Mouse (Mus musculus): Measurements from ENCODE around the gene Ppp1cb. TPM values are rescaled to one million over a fixed set of nuclear protein-coding genes. Genes with fewer than 3 reads are reported as not detected.
"Not testable (repeated sequence)": the region's sequence is repeated elsewhere in the genome, so short reads cannot be mapped to it uniquely, and the experiment has no call there.

Gene Ppp1cb
- polyA plus RNA-seq, 1 experiment: 21.2 TPM

- Histone ChIP-seq H3K27me3 (ENCODE audit: control insufficient read depth, insufficient read depth, low read length) (no peaks in the 10 kb centered on the region), H3K4me3 (ENCODE audit: control insufficient read depth, low read depth, low read length) (no peak overlapping the region), H3K4me1 (ENCODE audit: control insufficient read depth, insufficient read depth, low read length) (no peaks in the 10 kb centered on the region), H3K27ac (ENCODE audit: control insufficient read depth, insufficient read depth, low read depth, low read length) (no peak overlapping the region), H3K36me3 (ENCODE audit: control insufficient read depth, insufficient read depth, low read length) (no peaks in the 10 kb centered on the region)
- no peak for TF ChIP-seq CTCF (IDR thresholded peaks at IDR 0.05; ENCODE audit: control insufficient read depth, insufficient read depth, insufficient replicate concordance, low read depth, low read length)
- TF ChIP-seq POLR2A (IDR thresholded peaks at IDR 0.05; ENCODE audit: control insufficient read depth, low read depth, low read length): no peak
These were observed 28.2 kb upstream of the Ppp1cb start for GRCm38 (mm10) chr5:32430399-32430798.

DNA sequence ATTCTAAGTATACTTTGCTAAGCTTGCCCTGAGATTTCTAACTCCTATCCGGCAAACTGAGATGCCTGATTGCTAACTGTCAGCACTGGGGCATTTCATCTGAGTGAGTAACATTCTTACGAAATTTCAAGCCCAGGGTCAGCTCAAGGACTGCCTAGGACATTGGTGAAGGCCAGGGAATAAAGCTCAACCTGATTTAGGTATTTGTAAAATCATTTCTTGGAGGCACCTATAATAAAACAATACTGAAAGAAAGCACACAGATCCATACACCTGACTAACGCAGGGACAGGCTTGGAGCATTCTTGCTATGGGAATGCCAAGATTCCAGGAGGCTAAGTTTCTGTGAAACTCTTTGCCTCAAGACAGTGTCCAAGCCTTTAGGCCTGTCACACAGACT is 24.3 kb upstream of the Ppp1cb start:
- H3K36me3 ChIP-seq (ENCODE audit: control insufficient read depth, insufficient read depth, low read length); H3K4me3 ChIP-seq (ENCODE audit: control insufficient read depth, low read depth, low read length); H3K27ac ChIP-seq (ENCODE audit: control insufficient read depth, insufficient read depth, low read depth, low read length); H3K4me1 ChIP-seq (ENCODE audit: control insufficient read depth, insufficient read depth, low read length); H3K27me3 ChIP-seq (ENCODE audit: control insufficient read depth, insufficient read depth, low read length): not testable (repeated sequence)

- H3K27me3 ChIP-seq (ENCODE audit: control insufficient read depth, insufficient read depth, low read length): no peaks in the 10 kb centered on the region
- no peaks in the 10 kb centered on the region for H3K4me1 ChIP-seq (ENCODE audit: control insufficient read depth, insufficient read depth, low read length)
- H3K4me3 ChIP-seq (ENCODE audit: control insufficient read depth, low read depth, low read length): no peak overlapping the region
- no peak for TF ChIP-seq CTCF (IDR thresholded peaks at IDR 0.05; ENCODE audit: control insufficient read depth, insufficient read depth, insufficient replicate concordance, low read depth, low read length)
- no peak for TF ChIP-seq POLR2A (IDR thresholded peaks at IDR 0.05; ENCODE audit: control insufficient read depth, low read depth, low read length)
- no peaks in the 10 kb centered on the region for H3K36me3 ChIP-seq (ENCODE audit: control insufficient read depth, insufficient read depth, low read length)
- H3K27ac ChIP-seq (ENCODE audit: control insufficient read depth, insufficient read depth, low read depth, low read length): no peak overlapping the region
These were observed 23.0 kb upstream of the Ppp1cb start for GRCm38 (mm10) chr5:32435612-32436011.

- H3K36me3 ChIP-seq (ENCODE audit: control insufficient read depth, insufficient read depth, low read length): no peaks in the 10 kb centered on the region
- H3K27me3 ChIP-seq (ENCODE audit: control insufficient read depth, insufficient read depth, low read length): no peaks in the 10 kb centered on the region
- H3K4me3 ChIP-seq (ENCODE audit: control insufficient read depth, low read depth, low read length): no peak overlapping the region
- TF ChIP-seq CTCF (IDR thresholded peaks at IDR 0.05; ENCODE audit: control insufficient read depth, insufficient read depth, insufficient replicate concordance, low read depth, low read length) (no peak), POLR2A (IDR thresholded peaks at IDR 0.05; ENCODE audit: control insufficient read depth, low read depth, low read length) (no peak)
- H3K4me1 ChIP-seq (ENCODE audit: control insufficient read depth, insufficient read depth, low read length): no peaks in the 10 kb centered on the region
- no peak overlapping the region for H3K27ac ChIP-seq (ENCODE audit: control insufficient read depth, insufficient read depth, low read depth, low read length)
These were observed 20.6 kb upstream of the Ppp1cb start for GRCm38 (mm10) chr5:32437901-32438563.

- H3K27ac ChIP-seq (ENCODE audit: control insufficient read depth, insufficient read depth, low read depth, low read length): no peak overlapping the region
- TF ChIP-seq CTCF (IDR thresholded peaks at IDR 0.05; ENCODE audit: control insufficient read depth, insufficient read depth, insufficient replicate concordance, low read depth, low read length) (no peak), POLR2A (IDR thresholded peaks at IDR 0.05; ENCODE audit: control insufficient read depth, low read depth, low read length) (no peak)
- no peaks in the 10 kb centered on the region for H3K36me3 ChIP-seq (ENCODE audit: control insufficient read depth, insufficient read depth, low read length)
- H3K4me1 ChIP-seq (ENCODE audit: control insufficient read depth, insufficient read depth, low read length): no peaks in the 10 kb centered on the region
- H3K27me3 ChIP-seq (ENCODE audit: control insufficient read depth, insufficient read depth, low read length): no peaks in the 10 kb centered on the region
- H3K4me3 ChIP-seq (ENCODE audit: control insufficient read depth, low read depth, low read length): no peak overlapping the region
These were observed 20.1 kb upstream of the Ppp1cb start for GRCm38 (mm10) chr5:32438564-32438922.

DNA sequence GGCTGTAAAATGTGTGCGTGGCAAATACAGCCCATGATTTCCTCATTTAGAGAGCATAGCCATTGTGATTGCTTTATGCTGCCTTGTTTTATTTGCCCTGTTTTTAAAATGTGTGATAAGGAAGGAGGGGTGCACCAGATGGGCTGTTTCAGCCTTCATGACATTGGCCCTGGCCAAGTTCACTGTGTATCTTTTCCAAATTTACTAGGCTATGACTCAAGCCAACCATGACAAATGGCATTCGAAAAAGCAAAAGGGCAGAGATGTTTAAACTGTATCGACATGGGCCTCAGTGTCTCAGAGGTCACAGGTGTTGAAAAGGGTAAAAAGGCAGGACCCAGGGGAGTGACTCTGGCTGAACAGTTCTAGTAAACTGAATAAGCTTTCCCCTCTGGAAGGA is 17.3 kb upstream of the Ppp1cb start:
- Histone ChIP-seq H3K27ac (ENCODE audit: control insufficient read depth, insufficient read depth, low read depth, low read length) (no peak overlapping the region), H3K27me3 (ENCODE audit: control insufficient read depth, insufficient read depth, low read length) (no peaks in the 10 kb centered on the region), H3K4me1 (ENCODE audit: control insufficient read depth, insufficient read depth, low read length) (no peaks in the 10 kb centered on the region), H3K4me3 (ENCODE audit: control insufficient read depth, low read depth, low read length) (no peak overlapping the region), H3K36me3 (ENCODE audit: control insufficient read depth, insufficient read depth, low read length) (no peaks in the 10 kb centered on the region)
- TF ChIP-seq POLR2A (IDR thresholded peaks at IDR 0.05; ENCODE audit: control insufficient read depth, low read depth, low read length): no peak
- no peak for TF ChIP-seq CTCF (IDR thresholded peaks at IDR 0.05; ENCODE audit: control insufficient read depth, insufficient read depth, insufficient replicate concordance, low read depth, low read length)

DNA sequence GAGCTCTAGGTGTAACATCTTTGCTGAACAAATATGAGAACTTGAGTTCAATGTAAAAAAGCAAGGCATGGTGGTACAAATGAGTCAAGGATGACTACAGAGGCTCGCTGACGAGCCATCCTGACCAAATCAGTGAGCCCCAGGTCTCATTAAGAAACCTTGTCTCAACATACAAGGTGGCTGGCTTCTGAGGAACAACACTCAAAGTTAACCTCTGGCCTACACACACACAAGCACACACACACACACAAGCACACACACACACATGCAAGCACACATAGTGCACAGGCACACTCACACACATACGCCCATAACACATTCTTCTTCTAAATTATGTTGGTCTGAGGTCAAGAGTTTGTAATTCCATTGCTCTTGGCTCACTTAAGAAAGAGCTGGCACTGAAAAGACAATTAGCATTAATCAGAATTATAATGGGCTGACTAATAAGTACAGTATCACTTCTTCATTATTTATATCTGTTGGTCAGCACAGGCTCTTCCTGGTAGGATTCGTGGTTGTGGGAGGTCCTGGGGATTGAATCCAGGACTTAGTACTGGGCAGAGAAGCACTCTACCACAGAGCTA is 16.6 kb upstream of the Ppp1cb start:
- H3K4me3 ChIP-seq (ENCODE audit: control insufficient read depth, low read depth, low read length): no peak overlapping the region
- H3K27me3 ChIP-seq (ENCODE audit: control insufficient read depth, insufficient read depth, low read length): no peaks in the 10 kb centered on the region
- no peaks in the 10 kb centered on the region for H3K36me3 ChIP-seq (ENCODE audit: control insufficient read depth, insufficient read depth, low read length)
- no peaks in the 10 kb centered on the region for H3K4me1 ChIP-seq (ENCODE audit: control insufficient read depth, insufficient read depth, low read length)
- TF ChIP-seq CTCF (IDR thresholded peaks at IDR 0.05; ENCODE audit: control insufficient read depth, insufficient read depth, insufficient replicate concordance, low read depth, low read length): no peak
- no peak for TF ChIP-seq POLR2A (IDR thresholded peaks at IDR 0.05; ENCODE audit: control insufficient read depth, low read depth, low read length)
- H3K27ac ChIP-seq (ENCODE audit: control insufficient read depth, insufficient read depth, low read depth, low read length): no peak overlapping the region

- Histone ChIP-seq H3K4me1 (ENCODE audit: control insufficient read depth, insufficient read depth, low read length) (no peaks in the 10 kb centered on the region), H3K36me3 (ENCODE audit: control insufficient read depth, insufficient read depth, low read length) (no peaks in the 10 kb centered on the region), H3K27me3 (ENCODE audit: control insufficient read depth, insufficient read depth, low read length) (no peaks in the 10 kb centered on the region), H3K4me3 (ENCODE audit: control insufficient read depth, low read depth, low read length) (no peak overlapping the region), H3K27ac (ENCODE audit: control insufficient read depth, insufficient read depth, low read depth, low read length) (no peak overlapping the region)
- TF ChIP-seq CTCF (IDR thresholded peaks at IDR 0.05; ENCODE audit: control insufficient read depth, insufficient read depth, insufficient replicate concordance, low read depth, low read length): no peak
- TF ChIP-seq POLR2A (IDR thresholded peaks at IDR 0.05; ENCODE audit: control insufficient read depth, low read depth, low read length): no peak
These were observed 14.7 kb upstream of the Ppp1cb start for GRCm38 (mm10) chr5:32443906-32444305.
